Mouse (Mus musculus): ENCODE data around the gene Celf5. TPM values are rescaled to one million over a fixed set of nuclear protein-coding genes. Genes with fewer than 3 reads are reported as not detected.
A peak's percentile ranks its signal among the peaks of the same experiment; 100 is the strongest.

Celf5 gene
- 0.34 and 0.42 TPM in 2 replicates for polyA plus RNA-seq (2015; fragmentation: Nextera tagmentation; extraction: Ambion mirVana)

- 0% methylated on average over 35 of the region's 36 CpGs for WGBS
- Histone ChIP-seq H3K4me3 (peak within 1 kb of the TSS; percentile 39), H3K4me2 (peak within 1 kb of the TSS; percentile 96), H3K4me1 (peaks cover 7% of the 10 kb centered on the region; the same call in 1 of the 2 replicates), H3K9me3 (no peaks in the 10 kb centered on the region), H3K27me3 (peaks cover 31% of the 10 kb centered on the region), H3K27ac (no peak within 1 kb of the TSS), H3K9ac (peak within 1 kb of the TSS; percentile 48), H3K36me3 (peaks cover 11% of the 10 kb centered on the region; the same call in 1 of the 2 replicates)
- peak; percentile 37; the same call in 1 of the 2 replicates for ATAC-seq (ENCODE audit: borderline replicate concordance, extremely low read depth, low FRiP score, low TSS enrichment)
Measured at GRCm38 (mm10) chr10:81482533-81482889, at the start of gene Celf5. Gene Celf5, minus strand, starts transcription at chr10:81482709.

- Histone ChIP-seq H3K27ac (no peak overlapping the region), H3K4me2 (no peak overlapping the region), H3K9ac (no peak overlapping the region), H3K4me3 (no peak overlapping the region), H3K9me3 (no peaks in the 10 kb centered on the region), H3K27me3 (no peaks in the 10 kb centered on the region; the same call in 1 of the 2 replicates), H3K36me3 (peaks cover 22% of the 10 kb centered on the region), H3K4me1 (0 out of 2 replicates have a peak, but pooled peaks cover 6% of the 10 kb centered on the region)
- ATAC-seq (ENCODE audit: borderline replicate concordance, extremely low read depth, low FRiP score, low TSS enrichment) = peak; percentile 58; the same call in 1 of the 2 replicates
- WGBS = 7% methylated on average over 14 of the region's 14 CpGs
Measured at GRCm38 (mm10) chr10:81526779-81527178, 44.3 kb upstream of the Celf5 start.

DNA sequence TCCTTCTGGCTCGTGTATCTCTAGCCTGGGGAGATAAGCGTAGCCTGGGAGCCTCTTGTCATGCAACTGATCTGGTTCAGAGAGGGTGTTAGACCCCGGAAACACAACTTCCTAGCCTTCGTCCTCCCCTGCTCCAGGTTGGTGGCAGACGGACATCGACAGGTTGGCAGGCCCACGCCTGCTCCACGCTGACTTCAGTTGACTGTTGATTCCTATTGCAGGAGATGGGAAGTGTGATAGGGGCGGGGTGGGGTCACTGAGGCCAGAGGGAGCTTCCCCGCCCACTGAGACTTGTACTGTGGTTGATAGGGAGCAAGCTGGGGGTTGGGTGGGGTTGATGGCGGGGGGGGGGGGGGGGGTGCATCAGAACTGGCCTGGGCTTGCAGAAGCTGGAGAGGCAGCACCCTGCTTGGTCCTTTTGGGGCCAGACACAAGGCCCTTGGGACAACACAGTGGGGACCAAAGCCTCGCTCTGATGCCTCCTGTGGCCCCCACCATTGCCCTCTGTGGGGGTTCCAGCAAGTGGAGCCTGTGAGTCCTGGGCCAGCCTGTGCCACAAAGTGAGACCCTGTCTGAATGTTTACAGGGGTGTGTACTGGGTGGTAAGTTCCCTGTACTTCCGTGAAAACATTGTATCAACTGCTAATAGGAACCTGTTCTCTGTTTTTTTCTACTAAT is 42.6 kb upstream of the Celf5 start:
- no peak overlapping the region for H3K4me3 ChIP-seq
- no peaks in the 10 kb centered on the region for H3K9me3 ChIP-seq
- 0 out of 2 replicates have a peak, but pooled peaks cover 6% of the 10 kb centered on the region for H3K4me1 ChIP-seq
- no peak for ATAC-seq (ENCODE audit: borderline replicate concordance, extremely low read depth, low FRiP score, low TSS enrichment)
- no peak overlapping the region for H3K9ac ChIP-seq
- WGBS = 47% methylated on average over 12 of the region's 13 CpGs
- H3K4me2 ChIP-seq = no peak overlapping the region
- H3K27ac ChIP-seq = no peak overlapping the region
- H3K27me3 ChIP-seq = no peaks in the 10 kb centered on the region; the same call in 1 of the 2 replicates
- peaks cover 9% of the 10 kb centered on the region for H3K36me3 ChIP-seq

GRCm38 (mm10) chr10:81524051-81524605 is 41.6 kb upstream of the Celf5 start, which contains the start of gene Gna15:
Gene Gna15, minus strand, starts transcription at chr10:81524225.
- ATAC-seq (ENCODE audit: borderline replicate concordance, extremely low read depth, low FRiP score, low TSS enrichment) = peak; percentile 23
- WGBS = 9% methylated on average over 9 of the region's 9 CpGs

DNA sequence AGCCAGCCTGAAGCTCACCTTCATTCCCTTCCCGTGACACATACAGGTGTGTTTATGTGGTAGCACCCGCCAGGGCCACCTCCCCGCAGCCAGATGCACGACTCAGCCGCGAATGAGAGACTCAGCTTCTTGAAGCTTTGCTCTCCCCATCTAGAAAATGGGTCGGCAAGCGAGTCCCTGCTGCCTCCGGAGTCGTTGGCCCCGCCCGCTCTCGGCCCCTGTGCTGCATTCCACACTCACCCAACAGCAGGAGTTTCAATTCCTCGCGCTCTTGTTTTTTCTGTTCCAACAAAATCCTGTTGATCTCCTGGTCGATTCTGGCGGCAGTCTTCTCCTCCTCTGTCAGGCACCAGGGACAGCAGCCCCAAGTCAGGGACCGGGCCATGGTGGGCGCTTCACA is 41.1 kb upstream of the Celf5 start:
- H3K9me3 ChIP-seq = no peaks in the 10 kb centered on the region
- peak overlapping the region; percentile 0; the same call in 1 of the 2 replicates for H3K4me3 ChIP-seq
- WGBS = 15% methylated on average over 19 of the region's 19 CpGs
- no peaks in the 10 kb centered on the region for H3K36me3 ChIP-seq
- peak overlapping the region; percentile 28 for H3K4me2 ChIP-seq
- no peak overlapping the region for H3K9ac ChIP-seq
- 0 out of 2 replicates have a peak, but pooled peaks cover 6% of the 10 kb centered on the region for H3K4me1 ChIP-seq
- H3K27ac ChIP-seq = no peak overlapping the region
- ATAC-seq (ENCODE audit: borderline replicate concordance, extremely low read depth, low FRiP score, low TSS enrichment) = no peak
- H3K27me3 ChIP-seq = no peaks in the 10 kb centered on the region; the same call in 1 of the 2 replicates

More at GRCm38 (mm10) chr10:81524051-81524605, 41.6 kb upstream of the Celf5 start, which contains the start of gene Gna15:
- Histone ChIP-seq H3K36me3 (no peaks in the 10 kb centered on the region), H3K4me3 (peak within 1 kb of the TSS; percentile 0; the same call in 1 of the 2 replicates), H3K4me1 (0 out of 2 replicates have a peak, but pooled peaks cover 6% of the 10 kb centered on the region), H3K27me3 (no peaks in the 10 kb centered on the region; the same call in 1 of the 2 replicates), H3K9ac (no peak within 1 kb of the TSS), H3K9me3 (no peaks in the 10 kb centered on the region), H3K27ac (no peak within 1 kb of the TSS), H3K4me2 (peak within 1 kb of the TSS; percentile 28)

DNA sequence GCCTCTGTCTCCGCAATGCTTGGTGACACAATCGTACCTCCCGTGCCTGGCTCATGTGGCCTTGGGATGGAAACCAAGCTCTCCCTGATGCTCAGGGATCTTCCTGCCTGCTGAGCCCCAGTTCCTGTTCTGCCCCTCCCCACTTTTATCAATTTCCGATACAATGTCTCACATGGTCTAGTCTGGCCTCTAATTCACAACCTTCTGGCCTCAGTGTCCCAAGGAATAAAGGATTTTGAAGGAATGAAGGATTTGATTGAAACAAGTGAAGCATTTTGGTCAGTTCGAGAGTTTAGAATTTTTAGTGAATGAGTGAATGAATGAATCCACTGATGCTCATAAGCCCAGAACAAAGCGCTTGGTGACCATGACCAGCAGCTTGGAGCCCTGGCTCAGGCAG is 40.6 kb upstream of the Celf5 start:
- H3K4me3 ChIP-seq = no peak overlapping the region
- no peaks in the 10 kb centered on the region for H3K9me3 ChIP-seq
- 68% methylated on average over 6 of the region's 6 CpGs for WGBS
- 0 out of 2 replicates have a peak, but pooled peaks cover 6% of the 10 kb centered on the region for H3K4me1 ChIP-seq
- no peaks in the 10 kb centered on the region; the same call in 1 of the 2 replicates for H3K27me3 ChIP-seq
- H3K4me2 ChIP-seq = no peak overlapping the region; the same call in 1 of the 2 replicates
- H3K27ac ChIP-seq = no peak overlapping the region
- H3K9ac ChIP-seq = no peak overlapping the region
- no peaks in the 10 kb centered on the region for H3K36me3 ChIP-seq
- no peak for ATAC-seq (ENCODE audit: borderline replicate concordance, extremely low read depth, low FRiP score, low TSS enrichment)

GRCm38 (mm10) chr10:81519978-81520365 is 37.5 kb upstream of the Celf5 start:
- H3K9ac ChIP-seq = no peak overlapping the region
- WGBS = 58% methylated on average over 3 of the region's 3 CpGs
- no peaks in the 10 kb centered on the region for H3K9me3 ChIP-seq
- 0 out of 2 replicates have a peak, but pooled peaks cover 6% of the 10 kb centered on the region for H3K4me1 ChIP-seq
- H3K4me3 ChIP-seq = no peak overlapping the region
- no peak for ATAC-seq (ENCODE audit: borderline replicate concordance, extremely low read depth, low FRiP score, low TSS enrichment)
- no peak overlapping the region for H3K27ac ChIP-seq
- no peak overlapping the region for H3K4me2 ChIP-seq
- no peaks in the 10 kb centered on the region for H3K36me3 ChIP-seq
- H3K27me3 ChIP-seq = no peaks in the 10 kb centered on the region; the same call in 1 of the 2 replicates

DNA sequence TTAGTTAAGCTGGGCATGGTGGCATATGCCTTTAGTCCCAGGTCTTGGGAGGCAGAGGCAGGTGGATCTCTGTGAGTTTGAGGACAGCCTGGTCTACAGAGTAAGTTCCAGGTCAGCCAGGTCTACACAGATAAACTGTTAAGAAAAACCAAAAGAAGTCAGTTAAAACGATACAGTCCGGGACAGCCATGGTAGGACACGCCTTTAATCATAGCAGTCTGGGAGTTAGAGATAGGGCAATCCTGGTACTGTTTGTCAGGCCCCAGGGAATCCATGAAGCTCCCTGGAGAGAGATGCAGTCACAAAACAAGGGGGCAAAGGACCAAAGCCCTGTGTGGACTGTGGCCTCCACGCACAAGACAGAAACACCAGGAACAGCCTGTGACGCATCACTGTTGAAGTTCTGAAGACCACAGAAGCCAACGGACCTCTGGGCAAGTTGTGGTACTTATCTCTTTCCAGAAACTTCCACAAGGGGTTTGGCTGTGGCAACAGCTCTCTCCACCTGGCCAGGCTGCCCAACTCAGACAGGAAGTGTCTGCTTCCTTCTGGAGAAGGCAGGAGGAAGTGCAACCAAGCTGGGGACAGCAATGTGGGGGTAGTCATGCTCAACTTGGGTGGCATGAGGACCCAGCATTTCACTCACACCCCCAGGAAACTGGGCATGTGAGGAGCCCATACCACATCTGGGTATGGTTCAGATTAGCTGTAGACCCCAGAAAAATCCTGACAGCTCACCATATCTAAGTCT is 36.9 kb upstream of the Celf5 start:
- Histone ChIP-seq H3K27ac (peak overlapping the region; percentile 29; the same call in 1 of the 2 replicates), H3K9ac (no peak overlapping the region), H3K9me3 (no peaks in the 10 kb centered on the region), H3K27me3 (no peaks in the 10 kb centered on the region), H3K36me3 (no peaks in the 10 kb centered on the region), H3K4me2 (no peak overlapping the region), H3K4me3 (no peak overlapping the region), H3K4me1 (0 out of 2 replicates have a peak, but pooled peaks cover 6% of the 10 kb centered on the region)
- no peak; the same call in 1 of the 2 replicates for ATAC-seq (ENCODE audit: borderline replicate concordance, extremely low read depth, low FRiP score, low TSS enrichment)
- 73% methylated on average over 6 of the region's 6 CpGs for WGBS

DNA sequence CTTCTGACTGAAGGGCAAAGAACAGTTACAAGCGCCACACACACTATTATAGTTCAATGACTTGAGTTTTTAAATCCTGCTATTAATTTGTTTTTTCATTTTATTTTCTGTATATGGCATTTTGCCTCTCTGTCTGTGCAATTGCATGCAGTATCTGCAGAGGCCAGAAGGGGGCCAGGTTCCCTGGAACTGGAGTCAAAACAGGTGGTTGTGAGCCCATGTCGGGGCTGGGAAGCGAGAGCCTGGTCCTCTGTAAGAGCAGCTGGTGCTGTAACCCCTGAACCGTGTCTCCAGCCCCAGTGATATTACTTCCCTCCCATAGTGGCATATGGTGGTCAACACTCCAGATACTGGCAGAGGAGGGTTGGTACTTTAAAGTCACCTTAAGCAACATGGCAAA is 36.0 kb upstream of the Celf5 start:
- WGBS = 15% methylated on average over 4 of the region's 4 CpGs
- H3K9me3 ChIP-seq = no peaks in the 10 kb centered on the region
- no peaks in the 10 kb centered on the region for H3K36me3 ChIP-seq
- H3K27me3 ChIP-seq = no peaks in the 10 kb centered on the region
- no peak overlapping the region for H3K4me3 ChIP-seq
- no peaks in the 10 kb centered on the region for H3K4me1 ChIP-seq
- H3K27ac ChIP-seq = no peak overlapping the region
- no peak for ATAC-seq (ENCODE audit: borderline replicate concordance, extremely low read depth, low FRiP score, low TSS enrichment)
- H3K4me2 ChIP-seq = no peak overlapping the region
- H3K9ac ChIP-seq = no peak overlapping the region

GRCm38 (mm10) chr10:81517227-81517626 is 34.7 kb upstream of the Celf5 start:
- H3K4me2 ChIP-seq = no peak overlapping the region
- no peak overlapping the region for H3K27ac ChIP-seq
- no peak for ATAC-seq (ENCODE audit: borderline replicate concordance, extremely low read depth, low FRiP score, low TSS enrichment)
- WGBS = 81% methylated on average over 8 of the region's 8 CpGs
- H3K9me3 ChIP-seq = no peaks in the 10 kb centered on the region
- H3K4me3 ChIP-seq = no peak overlapping the region
- no peaks in the 10 kb centered on the region for H3K27me3 ChIP-seq
- H3K9ac ChIP-seq = no peak overlapping the region
- no peaks in the 10 kb centered on the region for H3K36me3 ChIP-seq
- no peaks in the 10 kb centered on the region for H3K4me1 ChIP-seq

- ATAC-seq (ENCODE audit: borderline replicate concordance, extremely low read depth, low FRiP score, low TSS enrichment) = no peak
- no peaks in the 10 kb centered on the region for H3K36me3 ChIP-seq
- 75% methylated on average over 5 of the region's 5 CpGs for WGBS
- H3K9ac ChIP-seq = no peak overlapping the region
- no peaks in the 10 kb centered on the region for H3K4me1 ChIP-seq
- 0 out of 2 replicates have a peak, but pooled peaks cover 11% of the 10 kb centered on the region for H3K27me3 ChIP-seq
- no peak overlapping the region for H3K4me2 ChIP-seq
- no peaks in the 10 kb centered on the region for H3K9me3 ChIP-seq
- H3K4me3 ChIP-seq = no peak overlapping the region
- no peak overlapping the region for H3K27ac ChIP-seq
Measured at GRCm38 (mm10) chr10:81513798-81514197, 31.3 kb upstream of the Celf5 start.

Measured in lung, embryonic 15.5 days (tissue).